Mouse (Mus musculus) midbrain, embryonic 14.5 days (tissue): ENCODE measurements at regions not wholly inside any gene's neighbourhood (a gene's known extent, or its start where the extent isn't known, plus 50 kb on each side); places are given as distances from the start of the nearest gene placed in this dataset.
"Not testable (repeated sequence)": the region's sequence is repeated elsewhere in the genome, so short reads cannot be mapped to it uniquely, and the experiment has no call there.

ENCODE experiments used
- ATAC-seq: fragments of 200-750 bp; cut with Nextera tagmentation; 2 replicates; pipeline ENCODE4 v1.8.0; 2017; ENCODE audit warnings: moderate number of reproducible peaks, moderate library complexity; ENCODE audit not compliant: low FRiP score, low TSS enrichment
- DNase-seq: peaks from one replicate; pipeline ENCODE4 v3.0.0-alpha.2; 2015
- H3K27ac ChIP-seq: fragments of 300-500 bp; sonication (generic); replicated peaks from 2 replicates; pipeline ENCODE4 v1.5.1; 2014; ENCODE audit warnings: mild to moderate bottlenecking, low read depth, low read length, moderate library complexity
- H3K27me3 ChIP-seq: fragments of 300-500 bp; sonication (generic); 2 replicates; pipeline ENCODE4 v1.6.1; 2014; ENCODE audit warnings: low read length, control low read depth, mixed read lengths; ENCODE audit not compliant: control insufficient read depth, insufficient read depth
- H3K36me3 ChIP-seq: fragments of 300-500 bp; sonication (generic); 2 replicates; pipeline ENCODE4 v1.6.1; 2014; ENCODE audit warnings: low read length, control low read depth; ENCODE audit not compliant: control insufficient read depth, insufficient read depth
- H3K4me1 ChIP-seq: fragments of 300-500 bp; sonication (generic); 2 replicates; pipeline ENCODE4 v1.6.1; 2014; ENCODE audit warnings: mild to moderate bottlenecking, antibody characterized with exemption, low read length, control low read depth; ENCODE audit not compliant: control insufficient read depth, insufficient read depth
- H3K4me2 ChIP-seq: fragments of 300-500 bp; sonication (generic); 2 replicates; pipeline ENCODE4 v1.6.1; 2014; ENCODE audit warnings: mild to moderate bottlenecking, low read length, moderate library complexity
- H3K4me3 ChIP-seq: fragments of 300-500 bp; sonication (generic); replicated peaks from 2 replicates; pipeline ENCODE4 v1.5.1; 2014; ENCODE audit warnings: low read depth, low read length
- H3K9ac ChIP-seq: fragments of 300-500 bp; sonication (generic); replicated peaks from 2 replicates; pipeline ENCODE4 v1.6.1; 2014; ENCODE audit warnings: mild to moderate bottlenecking, low read length, moderate library complexity
- H3K9me3 ChIP-seq: fragments of 300-500 bp; sonication (generic); 2 replicates; pipeline ENCODE4 v1.6.1; 2016; ENCODE audit warnings: low read length, control low read depth, mixed read lengths; ENCODE audit not compliant: control insufficient read depth
- WGBS: fragments of 180-500 bp; shearing (Covaris S2); extraction: QIAGEN DNeasy Blood & Tissue Kit; methylation state at CpG from one replicate; pipeline ENCODE4 v1.1.7; 2014; 5-methylcytosine and 5-hydroxymethylcytosine counted together

GRCm38 (mm10) chr12:113321086-113321485 is 135.4 kb downstream of the Tmem121 start:
- WGBS: 83% methylated on average over 9 of the region's 9 CpGs
- no peak overlapping the region for H3K4me3 ChIP-seq
- DNase-seq: no peak
- H3K4me2 ChIP-seq: no peak overlapping the region
- H3K27me3 ChIP-seq: no peaks in the 10 kb centered on the region
- H3K27ac ChIP-seq: no peak overlapping the region
- no peaks in the 10 kb centered on the region; the same call in 1 of the 2 replicates for H3K9me3 ChIP-seq
- ATAC-seq: no peak
- H3K36me3 ChIP-seq: no peaks in the 10 kb centered on the region
- H3K9ac ChIP-seq: no peak overlapping the region
- no peaks in the 10 kb centered on the region for H3K4me1 ChIP-seq

GRCm38 (mm10) chr12:113322173-113322572 is 136.4 kb downstream of the Tmem121 start:
- no peaks in the 10 kb centered on the region for H3K36me3 ChIP-seq
- H3K4me1 ChIP-seq: no peaks in the 10 kb centered on the region
- no peaks in the 10 kb centered on the region; the same call in 1 of the 2 replicates for H3K9me3 ChIP-seq
- H3K27ac ChIP-seq: no peak overlapping the region
- H3K4me2 ChIP-seq: no peak overlapping the region
- ATAC-seq: no peak
- no peak overlapping the region for H3K4me3 ChIP-seq
- no peak for DNase-seq
- WGBS: 92% methylated on average over 2 of the region's 2 CpGs
- H3K27me3 ChIP-seq: no peaks in the 10 kb centered on the region
- H3K9ac ChIP-seq: no peak overlapping the region

- WGBS: 92% methylated on average over 5 of the region's 5 CpGs
These were observed 142.1 kb downstream of the Tmem121 start for GRCm38 (mm10) chr12:113327851-113328250.

GRCm38 (mm10) chr12:113330266-113330665 is 144.5 kb downstream of the Tmem121 start:
- no peak for ATAC-seq
- H3K4me3 ChIP-seq: no peak overlapping the region
- no peak overlapping the region for H3K27ac ChIP-seq
- no peaks in the 10 kb centered on the region for H3K27me3 ChIP-seq
- no peaks in the 10 kb centered on the region for H3K4me1 ChIP-seq
- WGBS: 86% methylated on average over 6 of the region's 6 CpGs
- H3K36me3 ChIP-seq: no peaks in the 10 kb centered on the region
- H3K4me2 ChIP-seq: no peak overlapping the region
- no peak for DNase-seq
- no peak overlapping the region for H3K9ac ChIP-seq
- no peaks in the 10 kb centered on the region for H3K9me3 ChIP-seq

More at GRCm38 (mm10) chr12:113327851-113328250, 142.1 kb downstream of the Tmem121 start:
- Histone ChIP-seq H3K9me3 (no peaks in the 10 kb centered on the region), H3K9ac (no peak overlapping the region), H3K36me3 (no peaks in the 10 kb centered on the region), H3K27ac (no peak overlapping the region), H3K4me3 (no peak overlapping the region), H3K4me1 (no peaks in the 10 kb centered on the region), H3K4me2 (no peak overlapping the region), H3K27me3 (no peaks in the 10 kb centered on the region)
- ATAC-seq (no peak), DNase-seq (no peak)

GRCm38 (mm10) chr12:113332226-113332625 is 146.5 kb downstream of the Tmem121 start:
- Histone ChIP-seq H3K4me1 (no peaks in the 10 kb centered on the region), H3K9me3 (no peaks in the 10 kb centered on the region), H3K9ac (no peak overlapping the region), H3K36me3 (no peaks in the 10 kb centered on the region), H3K27me3 (no peaks in the 10 kb centered on the region), H3K27ac (no peak overlapping the region), H3K4me2 (no peak overlapping the region), H3K4me3 (no peak overlapping the region)
- WGBS: 83% methylated on average over 3 of the region's 3 CpGs
- ATAC-seq: no peak
- DNase-seq: no peak

- H3K27me3 ChIP-seq: no peaks in the 10 kb centered on the region
- no peak for DNase-seq
- no peak overlapping the region for H3K4me2 ChIP-seq
- no peaks in the 10 kb centered on the region for H3K4me1 ChIP-seq
- ATAC-seq: no peak
- no peaks in the 10 kb centered on the region for H3K9me3 ChIP-seq
- no peaks in the 10 kb centered on the region for H3K36me3 ChIP-seq
- H3K4me3 ChIP-seq: no peak overlapping the region
- no peak overlapping the region for H3K9ac ChIP-seq
- H3K27ac ChIP-seq: no peak overlapping the region
These were observed 147.7 kb downstream of the Tmem121 start for GRCm38 (mm10) chr12:113333399-113333798.

GRCm38 (mm10) chr12:113333853-113334252 is 148.1 kb downstream of the Tmem121 start:
- not testable (repeated sequence) for DNase-seq, H3K27ac ChIP-seq, H3K4me3 ChIP-seq, H3K27me3 ChIP-seq, H3K9ac ChIP-seq, H3K36me3 ChIP-seq, H3K9me3 ChIP-seq, H3K4me2 ChIP-seq, H3K4me1 ChIP-seq, ATAC-seq
- WGBS: 81% methylated on average over 3 of the region's 3 CpGs

- ATAC-seq (no peak), DNase-seq (no peak)
- no peaks in the 10 kb centered on the region for H3K9me3 ChIP-seq
- WGBS: 59% methylated on average over 3 of the region's 3 CpGs
- H3K4me3 ChIP-seq: no peak overlapping the region
- no peak overlapping the region for H3K4me2 ChIP-seq
- H3K27ac ChIP-seq: no peak overlapping the region
- H3K36me3 ChIP-seq: no peaks in the 10 kb centered on the region
- H3K9ac ChIP-seq: no peak overlapping the region
- H3K27me3 ChIP-seq: no peaks in the 10 kb centered on the region
- no peaks in the 10 kb centered on the region for H3K4me1 ChIP-seq
These were observed 151.5 kb downstream of the Tmem121 start for GRCm38 (mm10) chr12:113337271-113337670.

GRCm38 (mm10) chr12:113338891-113339290 is 150.4 kb upstream of the Adam6b start:
- Histone ChIP-seq H3K27ac (no peak overlapping the region), H3K4me2 (no peak overlapping the region), H3K36me3 (no peaks in the 10 kb centered on the region), H3K4me1 (no peaks in the 10 kb centered on the region), H3K9me3 (no peaks in the 10 kb centered on the region), H3K9ac (no peak overlapping the region), H3K27me3 (no peaks in the 10 kb centered on the region), H3K4me3 (no peak overlapping the region)
- DNase-seq (no peak), ATAC-seq (no peak)
- WGBS: 47% methylated on average over 7 of the region's 7 CpGs
